Mouse (Mus musculus) splenic B cell, adult 2 months (primary cell): ENCODE measurements around the gene Dnase1l1.

Experiments
- DNase-seq: peaks from one replicate; pipeline ENCODE4 v3.0.0-alpha.2; 2011; ENCODE audit warnings: low read depth, low spot score
- H3K27me3 ChIP-seq: 2 replicates; pipeline ENCODE4 v1.6.1; 2012; ENCODE audit warnings: mild to moderate bottlenecking, low read length, moderate library complexity, mixed read lengths; ENCODE audit not compliant: control insufficient read depth, poor library complexity, insufficient read depth, severe bottlenecking
- H3K36me3 ChIP-seq: 2 replicates; pipeline ENCODE4 v1.6.1; 2012; ENCODE audit warnings: mild to moderate bottlenecking, low read length, moderate library complexity, mixed read lengths; ENCODE audit not compliant: control insufficient read depth, poor library complexity, insufficient read depth, severe bottlenecking

Gene Dnase1l1

DNA sequence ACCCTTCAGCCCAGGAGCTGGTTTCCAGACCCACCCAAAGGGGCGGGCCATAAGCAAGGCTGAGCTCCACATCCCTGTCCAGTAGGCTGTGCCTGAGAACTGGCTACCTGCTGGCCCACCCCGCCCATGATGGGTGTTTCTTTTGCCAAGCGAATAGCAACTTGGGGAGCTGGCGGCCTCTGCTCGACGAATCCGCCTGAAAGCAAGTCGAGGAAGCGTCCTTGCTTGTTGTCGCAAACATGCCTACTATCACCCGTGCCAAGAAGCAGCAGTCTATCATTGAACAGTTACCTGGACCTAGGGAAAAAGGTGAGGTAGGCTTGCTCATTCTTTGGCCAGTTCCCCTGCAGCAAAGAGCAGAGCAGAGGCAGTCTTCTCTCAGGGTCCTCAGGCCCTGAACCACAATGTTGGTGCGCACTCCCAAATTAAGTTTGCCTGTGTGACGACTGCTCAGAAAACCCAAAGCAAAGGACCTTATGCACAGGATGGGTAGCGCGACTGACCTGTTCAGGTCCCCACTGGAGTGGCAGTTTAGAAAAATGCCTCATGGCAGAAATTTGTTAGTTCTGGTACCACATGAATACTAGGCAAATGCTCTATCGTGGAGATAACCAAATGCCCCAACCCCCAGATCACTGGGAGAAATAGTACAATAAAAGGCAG is at the start of gene Dnase1l1, which contains the start of gene Taz:
Gene Dnase1l1, minus strand, starts transcription at position 606 of the 663 bp plus-strand sequence.
Gene Taz, plus strand, starts transcription at position 181 of the 663 bp plus-strand sequence.
- H3K27me3 ChIP-seq: no peaks in the 10 kb centered on the region
- DNase-seq: peak; percentile 65
- no peaks in the 10 kb centered on the region for H3K36me3 ChIP-seq

GRCm38 (mm10) chrX:74330166-74330930 is 48.2 kb upstream of the Dnase1l1 start:
- Histone ChIP-seq H3K27me3 (no peaks in the 10 kb centered on the region), H3K36me3 (no peaks in the 10 kb centered on the region)
- DNase-seq: no peak

DNA sequence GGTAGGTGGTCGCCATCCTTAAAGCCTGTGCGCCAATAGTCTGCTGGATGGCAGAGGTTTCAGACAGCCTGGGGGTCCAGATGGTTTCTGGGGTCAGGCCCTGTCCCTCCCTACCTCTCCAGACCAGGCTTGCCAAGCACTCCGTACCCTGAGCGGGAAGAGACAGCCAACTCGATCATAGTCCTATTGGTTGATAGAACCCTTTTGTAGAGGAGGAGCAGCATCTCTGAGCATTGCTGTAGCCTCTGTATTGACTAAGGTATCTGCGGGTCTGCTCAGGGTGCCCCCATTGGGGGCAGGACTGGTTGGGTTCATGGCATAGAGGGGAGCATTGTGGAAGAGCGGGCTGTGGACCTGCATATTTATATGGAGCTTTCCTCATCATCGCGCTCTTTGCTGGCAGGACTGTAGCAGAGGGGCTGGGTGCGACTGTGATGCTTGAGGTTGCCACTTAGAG is 47.1 kb upstream of the Dnase1l1 start:
- Histone ChIP-seq H3K36me3 (no peaks in the 10 kb centered on the region), H3K27me3 (no peaks in the 10 kb centered on the region)
- DNase-seq: no peak

DNA sequence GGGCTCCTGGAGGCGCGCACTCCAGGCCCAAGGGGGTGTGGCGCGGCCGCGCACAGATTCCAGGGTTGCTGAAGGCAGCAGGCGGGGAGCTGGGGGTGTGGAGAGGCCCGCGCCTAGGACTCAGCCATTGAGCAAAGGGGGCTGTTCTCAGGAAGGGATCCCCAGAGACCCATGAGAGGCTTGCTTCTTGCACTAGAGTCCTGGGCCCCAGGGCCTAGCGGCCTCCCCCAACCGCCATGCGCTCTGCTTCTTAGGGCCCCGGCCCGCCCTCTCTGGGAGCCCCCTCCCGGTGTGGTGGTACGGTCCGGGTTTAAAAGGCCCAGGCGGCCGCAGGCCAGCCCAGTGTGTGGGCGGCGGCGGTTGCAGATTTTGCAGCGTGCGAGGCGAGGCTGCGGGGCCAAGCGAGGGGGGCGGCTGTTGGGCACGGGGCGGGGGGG is 46.6 kb upstream of the Dnase1l1 start, which contains the start of gene Plxna3:
Gene Plxna3, plus strand, starts transcription at position 342 of the 437 bp plus-strand sequence.
- no peaks in the 10 kb centered on the region for H3K36me3 ChIP-seq
- H3K27me3 ChIP-seq: no peaks in the 10 kb centered on the region
- peak; percentile 70 for DNase-seq

GRCm38 (mm10) chrX:74312540-74313464 is 30.7 kb upstream of the Dnase1l1 start, which contains the start of gene Fam50a:
Gene Fam50a, plus strand, starts transcription at chrX:74313033.
- peak; percentile 93 for DNase-seq
- Histone ChIP-seq H3K27me3 (no peaks in the 10 kb centered on the region), H3K36me3 (peaks cover 11% of the 10 kb centered on the region; the same call in 1 of the 2 replicates)

DNA sequence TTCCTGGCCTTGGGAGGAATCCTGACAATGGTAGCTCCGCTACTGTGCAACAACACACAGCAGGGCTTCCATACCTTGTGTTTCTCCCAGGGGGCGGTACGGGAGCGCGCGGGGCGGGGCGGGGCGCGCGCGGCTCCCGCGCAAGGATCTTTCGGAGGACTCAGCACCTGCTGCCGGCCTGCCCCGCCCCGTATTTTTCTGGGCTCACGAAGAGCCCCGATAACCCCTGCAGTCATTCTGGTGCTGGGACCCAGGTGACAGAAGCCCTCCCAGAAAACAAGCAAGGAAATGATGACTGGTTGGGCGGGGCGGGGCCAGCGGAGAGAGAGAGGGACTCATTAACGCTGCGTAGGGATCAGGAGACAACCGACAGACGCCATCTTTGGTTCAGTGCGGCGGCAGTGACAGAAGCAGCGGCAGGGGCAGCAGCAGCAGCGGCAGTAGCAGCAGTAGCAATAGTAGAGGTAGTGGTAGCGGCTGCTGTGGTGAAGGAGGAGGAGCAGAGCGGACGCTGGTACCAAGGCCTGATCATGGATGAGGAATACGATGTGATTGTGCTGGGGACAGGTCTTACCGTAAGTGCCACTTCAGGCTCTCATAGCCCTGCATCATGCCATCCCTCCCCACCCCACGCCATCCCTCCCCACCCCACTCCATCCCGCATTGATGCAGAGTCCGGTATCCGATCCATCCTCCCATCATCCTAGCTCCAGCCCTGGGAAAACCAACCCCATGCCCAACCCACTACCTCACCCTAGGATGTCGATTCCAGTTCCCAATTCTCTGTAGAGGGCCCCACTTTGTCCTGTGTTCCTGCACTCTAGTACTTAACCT is 22.9 kb upstream of the Dnase1l1 start, which contains the start of gene Gdi1:
Gene Gdi1, plus strand, starts transcription at position 132 of the 834 bp plus-strand sequence.
- peak; percentile 80 for DNase-seq
- Histone ChIP-seq H3K27me3 (no peaks in the 10 kb centered on the region), H3K36me3 (peaks cover 11% of the 10 kb centered on the region)

- H3K27me3 ChIP-seq: no peaks in the 10 kb centered on the region
- DNase-seq: peak; percentile 57
- peaks cover 6% of the 10 kb centered on the region for H3K36me3 ChIP-seq
Measured at GRCm38 (mm10) chrX:74299721-74300120, 17.6 kb upstream of the Dnase1l1 start.

DNA sequence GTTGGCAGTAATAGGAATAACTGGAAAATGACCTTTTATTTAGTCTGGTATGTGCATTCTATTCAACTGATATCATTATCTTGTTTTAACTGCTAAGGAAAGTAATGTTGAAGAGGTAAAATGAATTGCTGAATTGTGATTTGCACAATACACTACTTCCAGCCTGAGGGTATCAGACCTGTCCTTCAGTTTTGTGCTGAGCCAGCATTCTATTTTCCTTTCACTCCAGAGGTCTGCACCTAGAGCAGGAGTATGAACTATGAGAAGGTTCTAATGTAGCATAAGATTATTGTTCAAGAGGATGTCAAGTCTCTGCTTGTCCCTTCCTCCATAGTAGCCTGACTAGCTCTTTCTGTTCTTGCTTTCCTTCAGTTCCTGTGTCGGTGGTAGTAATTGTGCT is 16.2 kb upstream of the Dnase1l1 start:
- DNase-seq: no peak
- H3K27me3 ChIP-seq: no peaks in the 10 kb centered on the region
- peaks cover 6% of the 10 kb centered on the region; the same call in 1 of the 2 replicates for H3K36me3 ChIP-seq

DNA sequence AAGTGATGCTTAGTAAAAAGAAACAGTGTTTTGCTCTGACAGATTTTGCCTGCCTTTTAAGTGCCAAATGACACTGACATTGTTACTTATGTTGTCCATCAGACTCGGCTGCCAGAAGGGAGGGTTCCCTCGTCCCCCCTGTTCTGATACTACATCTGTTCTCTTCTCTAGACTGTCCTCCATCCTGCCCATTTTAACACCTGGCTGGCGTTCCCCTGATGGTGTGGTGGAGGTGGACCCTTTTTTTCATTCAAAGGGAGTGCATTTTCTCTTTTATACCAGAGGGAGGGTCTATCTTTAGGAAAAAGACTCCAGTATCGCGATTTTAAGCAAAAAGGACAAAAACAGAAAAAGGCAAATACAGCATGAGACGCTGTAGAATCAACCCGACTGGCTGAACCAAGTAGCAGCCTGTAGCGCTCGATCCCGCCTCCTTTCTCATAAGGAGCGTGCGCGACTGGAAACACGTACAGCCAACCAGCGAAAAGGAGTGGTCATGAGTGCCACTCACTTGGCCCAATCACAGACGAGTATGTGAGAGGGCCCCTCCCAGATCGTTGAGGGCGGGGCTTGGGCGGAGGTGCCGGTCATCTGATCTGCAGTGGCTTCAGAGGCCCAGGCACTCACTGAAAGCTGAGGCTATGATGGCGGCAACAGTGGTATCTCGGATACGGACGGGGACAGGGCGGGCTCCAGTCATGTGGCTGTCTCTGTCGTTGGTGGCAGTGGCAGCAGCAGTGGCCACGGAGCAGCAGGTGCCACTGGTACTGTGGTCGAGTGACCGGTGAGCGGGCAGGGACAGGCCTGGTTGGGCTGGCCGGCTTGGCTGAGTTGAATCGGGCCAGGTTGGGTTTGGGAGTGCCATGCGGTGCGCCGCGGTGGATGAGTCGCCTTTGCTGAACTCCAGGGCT is 14.7 kb upstream of the Dnase1l1 start, which contains the start of gene Atp6ap1:
Gene Atp6ap1, plus strand, starts transcription at position 560 of the 911 bp plus-strand sequence.
- H3K27me3 ChIP-seq: no peaks in the 10 kb centered on the region
- peaks cover 4% of the 10 kb centered on the region; the same call in 1 of the 2 replicates for H3K36me3 ChIP-seq
- peak; percentile 95 for DNase-seq

GRCm38 (mm10) chrX:74293431-74293830 is 11.3 kb upstream of the Dnase1l1 start:
- Histone ChIP-seq H3K36me3 (no peaks in the 10 kb centered on the region), H3K27me3 (no peaks in the 10 kb centered on the region)
- no peak for DNase-seq

DNA sequence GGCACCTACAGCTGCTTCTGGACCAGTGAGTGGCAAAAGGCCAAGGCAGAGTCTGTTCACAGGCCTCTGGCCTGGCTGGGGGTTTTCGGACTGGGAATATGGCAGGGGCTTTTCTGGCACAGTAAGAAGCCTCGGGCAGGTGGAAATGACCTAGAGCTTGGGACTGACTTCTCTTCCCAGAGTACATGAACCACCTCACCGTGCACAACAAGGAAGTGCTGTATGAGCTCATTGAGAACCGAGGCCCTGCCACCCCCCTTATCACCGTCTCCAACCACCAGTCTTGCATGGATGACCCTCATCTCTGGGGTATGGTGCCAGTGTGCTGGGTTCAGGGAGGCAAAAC is 928 bp upstream of the Dnase1l1 start:
- peak; percentile 47 for DNase-seq
- no peaks in the 10 kb centered on the region for H3K27me3 ChIP-seq
- H3K36me3 ChIP-seq: no peaks in the 10 kb centered on the region

DNA sequence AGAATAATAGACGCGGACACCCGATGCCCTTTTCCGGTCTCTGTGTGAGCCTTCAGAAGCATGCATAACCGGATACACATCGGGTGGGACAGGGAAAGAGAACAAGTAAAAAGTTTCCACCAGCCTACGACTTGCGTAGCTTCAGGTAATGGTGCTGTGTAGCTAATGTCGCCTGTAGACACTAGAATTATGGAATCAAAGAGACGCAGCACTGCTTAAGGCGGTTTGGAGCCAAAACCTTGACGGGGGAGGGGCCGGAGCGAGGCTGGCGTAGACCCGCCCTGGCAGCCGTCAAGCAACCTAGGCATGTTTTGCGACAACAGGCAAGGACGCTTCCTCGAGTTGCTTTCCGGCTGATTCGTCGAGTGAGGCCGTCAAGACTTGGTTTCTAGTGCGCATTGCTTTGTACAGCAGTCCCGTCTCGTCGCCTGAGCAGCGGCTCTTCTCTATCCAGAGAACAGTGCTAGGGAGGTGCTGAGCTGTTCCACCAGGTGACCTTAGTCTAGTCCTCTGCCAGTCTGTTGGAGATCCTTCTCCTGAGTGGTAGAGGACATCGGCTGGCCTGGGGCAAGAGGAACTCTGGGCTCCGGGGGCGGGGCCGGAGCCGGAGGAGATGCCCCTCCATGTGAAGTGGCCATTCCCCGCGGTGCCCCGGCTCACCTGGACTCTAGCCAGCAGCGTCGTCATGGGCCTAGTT is 406 bp upstream of the Dnase1l1 start:
- no peaks in the 10 kb centered on the region for H3K27me3 ChIP-seq
- peak; percentile 87 for DNase-seq

More for the DNA sequence above, 406 bp upstream of the Dnase1l1 start:
- H3K36me3 ChIP-seq: no peaks in the 10 kb centered on the region
